ENCODE assay signal across 9 mouse cellular contexts in the genomic region with DNA sequence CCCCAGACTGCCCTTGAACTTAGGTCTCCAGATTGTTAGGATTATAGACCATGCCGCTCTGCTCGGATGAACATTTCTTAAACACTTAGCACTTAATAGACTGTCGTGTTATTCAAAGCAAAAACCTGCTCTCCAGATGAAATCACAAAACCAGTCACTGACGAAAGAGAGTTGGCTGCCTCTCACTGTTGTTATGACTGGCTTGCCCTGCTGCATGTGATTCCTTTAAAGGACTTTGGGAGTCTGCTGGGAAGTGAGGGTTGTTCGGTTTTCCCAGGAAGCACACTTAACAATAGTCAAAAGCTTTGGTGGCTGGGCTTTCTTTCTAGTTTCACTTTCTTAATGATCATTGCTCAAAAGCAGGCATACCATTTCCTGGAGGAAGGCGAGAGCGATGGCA.
DNase-seq lines count a peak whose midpoint lies in the region; ATAC-seq and TF ChIP-seq lines count a peak whose summit lies in the region.
"Had no signal": no experiment of that assay in that cellular context is flagged by ENCODE, and none has a peak within 500 bp of the region (broad histone marks: within the 10 kb centered on the region; RNA-seq: fewer than 3 reads in every experiment).

No protein-coding gene starts in this region.

- H3K9ac ChIP-seq in forebrain, embryonic 13.5 days = no peak overlapping the region
- no peak overlapping the region for H3K9ac ChIP-seq in forebrain, embryonic 12.5 days
- H3K9ac ChIP-seq in embryonic facial prominence, embryonic 13.5 days = no peak overlapping the region
- H3K9ac ChIP-seq in intestine, embryonic 14.5 days (ENCODE audit: low read length) = peak overlapping the region; percentile 7; the same call in 1 of the 2 replicates
- no peak overlapping the region for H3K9ac ChIP-seq in lung, embryonic 14.5 days

- WGBS in forebrain, embryonic 13.5 days = 41% methylated on average over 7 of the region's 7 CpGs
- WGBS in forebrain, embryonic 12.5 days = 54% methylated on average over 7 of the region's 7 CpGs
- 45% methylated on average over 7 of the region's 7 CpGs for WGBS in embryonic facial prominence, embryonic 13.5 days
- 13% methylated on average over 7 of the region's 7 CpGs for WGBS in intestine, embryonic 14.5 days
- 22% methylated on average over 7 of the region's 7 CpGs for WGBS in lung, embryonic 14.5 days

- 0 out of 2 replicates have a peak, but pooled peaks have one; percentile 42 for ATAC-seq in forebrain, embryonic 13.5 days
- ATAC-seq in forebrain, embryonic 12.5 days (ENCODE audit: low FRiP score) = no peak
- ATAC-seq in embryonic facial prominence, embryonic 13.5 days (ENCODE audit: insufficient number of reproducible peaks, insufficient read depth, low FRiP score, low TSS enrichment, low read depth) = no peak
- no peak for ATAC-seq in intestine, embryonic 14.5 days (replicated peaks; ENCODE audit: low FRiP score, low TSS enrichment, low read depth)
- peak; percentile 89 for ATAC-seq in lung, embryonic 14.5 days (ENCODE audit: insufficient read depth)

- DNase-seq in 416B (ENCODE audit: low read depth) = peak; percentile 1
- DNase-seq in intestine, embryonic 14.5 days (ENCODE audit: low spot score) = peak; percentile 61
- peak; percentile 84 for DNase-seq in lung, embryonic 14.5 days
- no peak for DNase-seq in right cerebral cortex, postnatal 14 days
- DNase-seq in cerebellum, postnatal 4 days (ENCODE audit: low spot score in 2 of 2) = no peak

- TF ChIP-seq CTCF in lung, embryonic 14.5 days (IDR thresholded peaks at IDR 0.05; ENCODE audit: low read depth) = no peak

- H3K4me1 ChIP-seq in forebrain, embryonic 13.5 days = peaks cover 15% of the 10 kb centered on the region
- peaks cover 8% of the 10 kb centered on the region for H3K4me1 ChIP-seq in forebrain, embryonic 12.5 days
- H3K4me1 ChIP-seq in embryonic facial prominence, embryonic 13.5 days = peaks cover 25% of the 10 kb centered on the region
- H3K4me1 ChIP-seq in intestine, embryonic 14.5 days (replicated peaks; ENCODE audit: control insufficient read depth, insufficient read depth, low read length) = peaks cover 18% of the 10 kb centered on the region
- no peaks in the 10 kb centered on the region for H3K4me1 ChIP-seq in lung, embryonic 14.5 days (ENCODE audit: insufficient read depth)

- H3K36me3 ChIP-seq in forebrain, embryonic 13.5 days (ENCODE audit: poor library complexity, severe bottlenecking) = no peaks in the 10 kb centered on the region
- no peaks in the 10 kb centered on the region for H3K36me3 ChIP-seq in forebrain, embryonic 12.5 days (replicated peaks)
- no peaks in the 10 kb centered on the region for H3K36me3 ChIP-seq in embryonic facial prominence, embryonic 13.5 days
- H3K36me3 ChIP-seq in intestine, embryonic 14.5 days (ENCODE audit: control insufficient read depth, insufficient read depth, low read length) = no peaks in the 10 kb centered on the region
- no peaks in the 10 kb centered on the region for H3K36me3 ChIP-seq in lung, embryonic 14.5 days (ENCODE audit: insufficient read depth)
- H3K36me3 ChIP-seq: G1E had no signal

- H3K4me3 ChIP-seq in forebrain, embryonic 13.5 days = no peak overlapping the region
- no peak overlapping the region for H3K4me3 ChIP-seq in forebrain, embryonic 12.5 days (replicated peaks)
- no peak overlapping the region for H3K4me3 ChIP-seq in embryonic facial prominence, embryonic 13.5 days
- no peak overlapping the region for H3K4me3 ChIP-seq in intestine, embryonic 14.5 days (ENCODE audit: low read depth, low read length)
- H3K4me3 ChIP-seq in lung, embryonic 14.5 days (ENCODE audit: low read depth, low read length) = peak overlapping the region; percentile 14

- no peaks in the 10 kb centered on the region for H3K9me3 ChIP-seq in forebrain, embryonic 13.5 days (replicated peaks)
- H3K9me3 ChIP-seq in forebrain, embryonic 12.5 days = no peaks in the 10 kb centered on the region
- H3K9me3 ChIP-seq in embryonic facial prominence, embryonic 13.5 days = no peaks in the 10 kb centered on the region
- no peaks in the 10 kb centered on the region for H3K9me3 ChIP-seq in intestine, embryonic 14.5 days (ENCODE audit: control insufficient read depth, low read length)
- H3K9me3 ChIP-seq in lung, embryonic 14.5 days (ENCODE audit: low read depth, low read length) = no peaks in the 10 kb centered on the region

- peak overlapping the region; percentile 14; the same call in 1 of the 2 replicates for H3K4me2 ChIP-seq in forebrain, embryonic 13.5 days
- H3K4me2 ChIP-seq in forebrain, embryonic 12.5 days = no peak overlapping the region
- H3K4me2 ChIP-seq in embryonic facial prominence, embryonic 13.5 days = peak overlapping the region; percentile 31
- H3K4me2 ChIP-seq in intestine, embryonic 14.5 days (ENCODE audit: low read length) = peak overlapping the region; percentile 39
- H3K4me2 ChIP-seq in lung, embryonic 14.5 days = peak overlapping the region; percentile 46

- H3K27ac ChIP-seq in forebrain, embryonic 13.5 days = no peak overlapping the region
- H3K27ac ChIP-seq in forebrain, embryonic 12.5 days = no peak overlapping the region
- H3K27ac ChIP-seq in embryonic facial prominence, embryonic 13.5 days = no peak overlapping the region
- H3K27ac ChIP-seq in intestine, embryonic 14.5 days (ENCODE audit: low read depth) = peak overlapping the region; percentile 34
- peak overlapping the region; percentile 83 for H3K27ac ChIP-seq in lung, embryonic 14.5 days (ENCODE audit: low read depth)

- no peaks in the 10 kb centered on the region for H3K27me3 ChIP-seq in forebrain, embryonic 13.5 days
- no peaks in the 10 kb centered on the region for H3K27me3 ChIP-seq in forebrain, embryonic 12.5 days
- H3K27me3 ChIP-seq in embryonic facial prominence, embryonic 13.5 days = no peaks in the 10 kb centered on the region
- H3K27me3 ChIP-seq in intestine, embryonic 14.5 days (replicated peaks; ENCODE audit: control insufficient read depth, insufficient read depth, low read length) = no peaks in the 10 kb centered on the region
- no peaks in the 10 kb centered on the region for H3K27me3 ChIP-seq in lung, embryonic 14.5 days (ENCODE audit: insufficient read depth, low read length)

Comparison
In these comparisons a context has a peak if more than half of its experiments do, and no peak if none do; other contexts are left out.
1. ATAC-seq: peak in forebrain, embryonic 13.5 days (single experiment) and lung, embryonic 14.5 days (single experiment); none in forebrain, embryonic 12.5 days (single experiment), embryonic facial prominence, embryonic 13.5 days (single experiment) and intestine, embryonic 14.5 days (single experiment).
2. H3K27ac ChIP-seq: peak in intestine, embryonic 14.5 days (single experiment) and lung, embryonic 14.5 days (single experiment); none in forebrain, embryonic 13.5 days (single experiment), forebrain, embryonic 12.5 days (single experiment) and embryonic facial prominence, embryonic 13.5 days (single experiment).
3. DNase-seq: peak in 416B (single experiment), intestine, embryonic 14.5 days (single experiment) and lung, embryonic 14.5 days (single experiment); none in right cerebral cortex, postnatal 14 days (single experiment) and cerebellum, postnatal 4 days (0 of 2).